Mouse (Mus musculus) liver, adult 2 months (tissue): ENCODE results near the gene Jag1. TPM values are rescaled to one million over a fixed set of nuclear protein-coding genes. Genes with fewer than 3 reads are reported as not detected.

Experiments used
- DNase-seq: peaks from one replicate; pipeline ENCODE4 v3.0.0-alpha.2; 2011; ENCODE audit warnings: low read depth, low spot score; ENCODE audit errors: extremely low read depth
- H3K27ac ChIP-seq: fragments of 200-500 bp; replicated peaks from 2 replicates; pipeline ENCODE4 v1.5.1; 2012; ENCODE audit warnings: low read depth, mild to moderate bottlenecking, control low read depth, inconsistent platforms, low read length; ENCODE audit not compliant: insufficient read depth
- H3K27me3 ChIP-seq: fragments of 200-500 bp; 2 replicates; pipeline ENCODE4 v1.6.1; 2012; ENCODE audit warnings: mild to moderate bottlenecking, moderate library complexity, low read length, inconsistent platforms; ENCODE audit not compliant: control insufficient read depth, insufficient read depth
- H3K36me3 ChIP-seq: fragments of 200-500 bp; 2 replicates; pipeline ENCODE4 v1.6.1; 2012; ENCODE audit warnings: low read length, inconsistent platforms; ENCODE audit not compliant: control insufficient read depth, insufficient read depth
- H3K4me1 ChIP-seq: fragments of 200-500 bp; 2 replicates; pipeline ENCODE4 v1.6.1; 2011; ENCODE audit warnings: low read length; ENCODE audit not compliant: control insufficient read depth, insufficient read depth
- H3K4me3 ChIP-seq: fragments of 200-500 bp; 2 replicates; pipeline ENCODE4 v1.5.1; 2011; ENCODE audit warnings: low read depth, mild to moderate bottlenecking, control low read depth, low read length, moderate library complexity; ENCODE audit not compliant: insufficient read depth
- H3K79me2 ChIP-seq: fragments of 200-500 bp; 2 replicates; pipeline ENCODE4 v1.6.1; 2012; ENCODE audit warnings: inconsistent platforms, mild to moderate bottlenecking, low read length, moderate library complexity; ENCODE audit not compliant: control insufficient read depth, insufficient read depth
- H3K9ac ChIP-seq: fragments of 200-500 bp; 2 replicates; pipeline ENCODE4 v1.6.1; 2012; ENCODE audit warnings: low read depth, mild to moderate bottlenecking, control low read depth, inconsistent platforms, low read length
- CTCF ChIP-seq: fragments of 200-500 bp; IDR thresholded peaks from 2 replicates; pipeline ENCODE4 v1.5.1; 2011; ENCODE audit warnings: low read depth, low read length, control low read depth
- POLR2A ChIP-seq: fragments of 200-500 bp; IDR thresholded peaks from 2 replicates; pipeline ENCODE4 v1.6.1; 2011; ENCODE audit warnings: low read length, control low read depth; ENCODE audit not compliant: insufficient read depth; ENCODE audit errors: extremely low read depth
- WGBS: fragments of 180-500 bp; shearing (Covaris S2); methylation state at CpG from one replicate; pipeline ENCODE4 v1.1.7; 2018; 5-methylcytosine and 5-hydroxymethylcytosine counted together
- polyA plus RNA-seq: library from polyadenylated mRNA; depleted of rRNA; stranded (reverse); fragments of >200 nt; gene quantifications from 2 replicates; pipeline ENCODE4 v1.2.3, GENCODE M21; 2012; rRNA removed
- total RNA-seq: library from RNA; depleted of rRNA; stranded (reverse); fragments of >200 nt; gene quantifications from 2 replicates; pipeline ENCODE4 v1.2.3, GENCODE M21; 2014; rRNA removed

Jag1 gene
- total RNA-seq (2.2 and 3.2 TPM in 2 replicates), polyA plus RNA-seq (0.58 and 0.84 TPM in 2 replicates)

DNA sequence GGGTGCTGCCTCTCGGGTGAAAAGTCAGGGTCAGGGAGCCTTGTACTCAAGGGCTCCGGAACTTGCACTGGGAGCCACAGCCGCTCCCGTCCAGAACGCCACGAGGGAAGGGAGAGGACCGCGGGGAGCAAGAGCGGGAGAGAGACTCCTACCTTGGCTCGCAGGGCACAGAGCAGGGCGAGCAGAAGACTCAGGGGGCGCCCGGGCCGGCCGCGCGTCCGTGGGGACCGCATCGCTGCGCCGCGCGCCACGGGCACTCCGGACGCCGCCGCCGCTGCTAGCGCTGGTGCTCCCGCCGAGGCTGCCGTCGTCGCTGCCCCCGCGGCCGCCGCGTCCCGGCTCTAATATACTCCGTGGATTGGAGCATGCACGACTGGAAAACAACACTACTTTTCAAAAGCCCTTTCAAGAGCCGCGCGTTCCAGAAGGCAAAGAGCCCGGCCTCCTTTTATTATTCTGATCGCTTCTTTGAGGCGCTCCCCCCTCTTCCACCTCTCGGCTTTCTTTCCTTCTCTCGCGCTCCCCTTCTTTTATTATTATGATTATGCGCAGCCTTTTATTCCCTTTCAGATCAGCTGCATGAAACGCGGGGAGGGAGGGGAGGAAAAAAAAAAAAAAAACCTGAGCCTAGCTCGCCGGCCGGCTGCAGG is at the start of gene Jag1:
Gene Jag1 (minus strand): TSS at position 620 of the 650 bp plus-strand sequence.
- peaks cover 4% of the 10 kb centered on the region for H3K4me1 ChIP-seq
- H3K4me3 ChIP-seq = peak within 1 kb of the TSS; percentile 81
- H3K9ac ChIP-seq = peak within 1 kb of the TSS; percentile 92
- no peak for TF ChIP-seq POLR2A
- no peak for TF ChIP-seq CTCF
- peak; percentile 21 for DNase-seq
- H3K27me3 ChIP-seq = no peaks in the 10 kb centered on the region
- under 1% methylated on average over 58 of the region's 59 CpGs for whole genome bisulfite sequencing
- H3K79me2 ChIP-seq = no peaks in the 10 kb centered on the region; the same call in 1 of the 2 replicates
- peak within 1 kb of the TSS; percentile 97 for H3K27ac ChIP-seq
- H3K36me3 ChIP-seq = no peaks in the 10 kb centered on the region

DNA sequence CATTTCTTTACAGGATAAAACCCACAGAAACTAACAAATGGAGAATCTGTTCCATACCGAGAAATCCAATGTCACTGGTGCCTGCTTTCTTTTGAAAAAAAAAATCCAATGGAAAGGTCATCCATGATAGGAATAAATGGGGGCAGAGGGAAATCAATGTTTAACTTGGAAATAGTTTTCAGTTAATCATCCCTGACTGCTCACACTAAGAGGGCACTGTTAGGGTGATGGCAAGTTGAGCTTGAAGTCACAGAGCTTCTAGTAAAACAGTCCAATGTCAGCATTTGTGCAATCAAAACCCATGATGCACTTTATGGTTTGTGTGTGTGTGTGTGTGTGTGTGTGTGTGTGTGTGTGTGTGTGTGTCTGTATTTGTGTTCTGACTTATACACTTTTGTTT is 39.6 kb upstream of the Jag1 start:
- Histone ChIP-seq H3K27ac (no peak overlapping the region), H3K36me3 (no peaks in the 10 kb centered on the region), H3K79me2 (no peaks in the 10 kb centered on the region), H3K4me3 (no peak overlapping the region), H3K27me3 (no peaks in the 10 kb centered on the region), H3K9ac (no peak overlapping the region), H3K4me1 (peaks cover 6% of the 10 kb centered on the region; the same call in 1 of the 2 replicates)
- DNase-seq = peak; percentile 85
- WGBS = 22% methylated on average over 1 of the region's 1 CpGs
- no peak for TF ChIP-seq POLR2A
- no peak for TF ChIP-seq CTCF

DNA sequence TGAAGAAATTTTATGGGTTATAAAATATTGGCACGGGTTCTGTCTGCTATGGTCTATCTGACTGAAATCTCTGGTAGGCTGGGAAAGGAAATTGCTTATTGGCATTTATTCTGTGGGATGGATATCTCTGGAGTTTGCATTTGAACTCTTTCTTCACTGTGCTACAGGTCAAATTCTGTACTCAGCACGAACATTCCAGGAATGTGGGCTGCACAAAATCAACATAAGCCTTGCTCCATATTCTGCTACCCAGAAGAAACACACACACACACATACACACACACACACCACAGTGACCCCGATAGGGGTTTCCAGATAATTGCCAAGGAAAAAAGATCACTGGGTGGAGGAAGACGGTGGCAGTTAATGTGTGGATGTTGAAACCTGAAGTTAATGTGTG is 37.4 kb upstream of the Jag1 start:
- 27% methylated on average over 4 of the region's 4 CpGs for WGBS

DNA sequence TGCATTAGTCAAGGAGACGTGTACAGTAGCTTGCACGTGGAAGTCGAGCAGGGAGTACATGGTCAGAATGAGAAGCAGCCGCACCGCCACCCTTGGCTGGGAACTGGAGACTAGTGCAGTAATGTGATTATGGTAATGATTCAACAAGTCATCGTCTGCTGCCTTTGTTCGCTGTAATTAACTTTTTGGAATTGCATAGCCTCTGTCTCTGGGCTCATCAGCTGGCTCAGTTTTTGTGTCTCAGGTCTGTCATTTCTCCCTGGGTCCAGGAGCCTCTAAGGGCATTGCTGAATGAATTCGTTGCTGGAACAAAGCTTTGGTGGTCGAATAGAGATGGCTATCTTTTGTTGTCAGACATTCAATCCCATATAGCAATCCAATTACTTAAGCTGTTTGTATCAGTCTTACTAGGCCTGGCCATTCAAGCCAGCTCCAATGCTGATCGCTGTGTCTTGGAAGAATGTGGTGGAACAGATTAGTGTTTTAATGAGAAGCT is 36.8 kb upstream of the Jag1 start:
- Histone ChIP-seq H3K27ac (no peak overlapping the region), H3K27me3 (no peaks in the 10 kb centered on the region), H3K36me3 (no peaks in the 10 kb centered on the region), H3K4me1 (peaks cover 6% of the 10 kb centered on the region; the same call in 1 of the 2 replicates), H3K79me2 (no peaks in the 10 kb centered on the region), H3K4me3 (no peak overlapping the region), H3K9ac (no peak overlapping the region)
- 78% methylated on average over 10 of the region's 10 CpGs for WGBS
- DNase-seq = no peak
- TF ChIP-seq CTCF = no peak
- TF ChIP-seq POLR2A = no peak

More for the DNA sequence above, 37.4 kb upstream of the Jag1 start:
- Histone ChIP-seq H3K27me3 (no peaks in the 10 kb centered on the region), H3K79me2 (no peaks in the 10 kb centered on the region), H3K4me3 (no peak overlapping the region), H3K9ac (no peak overlapping the region), H3K27ac (no peak overlapping the region), H3K36me3 (no peaks in the 10 kb centered on the region), H3K4me1 (peaks cover 6% of the 10 kb centered on the region; the same call in 1 of the 2 replicates)
- DNase-seq = peak; percentile 62
- TF ChIP-seq CTCF = no peak

DNA sequence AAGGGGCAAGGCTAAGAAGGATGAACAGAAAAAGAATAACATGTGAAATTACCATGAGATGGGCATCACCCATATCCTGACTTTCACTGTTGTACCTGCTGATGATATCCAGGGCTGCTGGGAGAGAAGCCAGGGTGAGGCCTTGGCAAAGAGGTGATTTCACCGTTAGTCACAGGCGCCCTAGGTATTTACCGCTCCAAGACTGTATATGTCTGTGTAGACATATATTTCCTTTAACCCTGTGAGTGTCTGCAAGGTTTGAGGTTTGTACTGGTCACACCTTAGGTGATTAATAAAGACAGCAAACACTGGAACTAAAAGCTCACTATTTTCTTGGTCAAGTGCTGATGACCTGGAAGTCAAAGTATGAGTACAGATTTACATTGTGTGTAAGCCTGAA is 34.5 kb upstream of the Jag1 start:
- H3K9ac ChIP-seq = no peak overlapping the region
- TF ChIP-seq CTCF = no peak
- TF ChIP-seq POLR2A = no peak
- H3K36me3 ChIP-seq = no peaks in the 10 kb centered on the region
- H3K4me1 ChIP-seq = peaks cover 6% of the 10 kb centered on the region; the same call in 1 of the 2 replicates
- H3K4me3 ChIP-seq = no peak overlapping the region
- H3K27me3 ChIP-seq = no peaks in the 10 kb centered on the region
- H3K27ac ChIP-seq = no peak overlapping the region
- no peaks in the 10 kb centered on the region for H3K79me2 ChIP-seq
- 94% methylated on average over 3 of the region's 3 CpGs for WGBS
- DNase-seq = no peak

DNA sequence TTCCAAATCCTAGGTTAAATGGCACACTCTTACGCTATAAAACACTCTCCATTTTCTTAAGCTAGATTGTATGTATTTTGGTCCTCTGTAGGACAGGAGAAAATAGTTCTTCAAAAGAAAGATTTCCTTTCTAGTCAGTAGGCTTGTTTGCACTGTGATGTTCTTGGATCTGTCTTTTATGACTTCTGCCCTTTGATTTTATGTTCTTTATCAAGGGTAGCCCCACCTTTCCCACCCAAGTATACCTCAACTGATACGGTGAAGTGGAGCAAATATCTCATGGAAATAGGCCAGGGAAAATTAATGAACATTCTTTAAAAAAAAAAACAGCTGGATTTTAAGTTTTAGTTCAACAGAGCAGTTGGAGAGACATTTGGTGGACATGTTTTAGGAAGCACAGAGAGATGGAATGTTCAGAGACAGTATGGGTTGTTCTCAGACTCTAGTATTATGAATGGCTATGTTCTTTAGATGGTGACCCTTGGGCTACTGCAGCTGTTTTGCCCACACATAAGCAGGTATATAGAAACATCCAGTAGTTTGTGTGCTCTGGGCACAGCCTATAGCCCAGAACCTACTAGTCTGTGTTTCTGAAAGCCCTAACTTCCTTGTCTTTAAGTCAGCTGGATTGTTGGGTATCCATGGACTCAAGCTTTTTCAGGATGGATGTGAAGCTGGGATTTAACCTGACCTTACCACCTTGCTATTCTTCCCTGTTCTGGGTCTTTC is 30.7 kb upstream of the Jag1 start:
- TF ChIP-seq POLR2A (no peak), CTCF (no peak)
- Histone ChIP-seq H3K4me3 (no peak overlapping the region), H3K27ac (no peak overlapping the region), H3K79me2 (no peaks in the 10 kb centered on the region), H3K9ac (no peak overlapping the region), H3K27me3 (no peaks in the 10 kb centered on the region), H3K4me1 (no peaks in the 10 kb centered on the region), H3K36me3 (no peaks in the 10 kb centered on the region)
- WGBS = 86% methylated on average over 2 of the region's 2 CpGs
- DNase-seq = no peak
